Mouse (Mus musculus): ENCODE results near the gene Plekha1. TPM values are rescaled to one million over a fixed set of nuclear protein-coding genes. Genes with fewer than 3 reads are reported as not detected.

The Plekha1 gene
- polyA plus RNA-seq, 1 experiment from 2014 or later, result 56.2 TPM

GRCm38 (mm10) chr7:130834958-130835861 is 30.3 kb upstream of the Plekha1 start:
- Histone ChIP-seq H3K9me3 (replicated peaks) (no peaks in the 10 kb centered on the region), H3K27me3 (replicated peaks) (peaks cover 2% of the 10 kb centered on the region; the same call in 1 of the 2 replicates), H3K36me3 (no peaks in the 10 kb centered on the region), H3K27ac (ENCODE audit: poor library complexity, severe bottlenecking) (0 out of 2 replicates have a peak overlapping the region, but pooled peaks have one; percentile 4), H3K4me3 (no peak overlapping the region), H3K9ac (no peak overlapping the region), H3K4me1 (replicated peaks) (peaks cover 32% of the 10 kb centered on the region), H3K4me2 (peak overlapping the region; percentile 25)
- ATAC-seq (ENCODE audit: insufficient number of reproducible peaks, low FRiP score), result no peak
- 33% methylated on average over 18 of the region's 18 CpGs for WGBS

GRCm38 (mm10) chr7:130836066-130836465 is 29.5 kb upstream of the Plekha1 start:
- WGBS, result 87% methylated on average over 9 of the region's 9 CpGs
- no peaks in the 10 kb centered on the region for H3K27me3 ChIP-seq (replicated peaks)
- no peak overlapping the region for H3K4me2 ChIP-seq
- no peaks in the 10 kb centered on the region for H3K9me3 ChIP-seq (replicated peaks)
- no peak overlapping the region for H3K4me3 ChIP-seq
- H3K36me3 ChIP-seq, result no peaks in the 10 kb centered on the region
- H3K27ac ChIP-seq (ENCODE audit: poor library complexity, severe bottlenecking), result no peak overlapping the region
- no peak overlapping the region for H3K9ac ChIP-seq
- no peak for ATAC-seq (ENCODE audit: insufficient number of reproducible peaks, low FRiP score)
- H3K4me1 ChIP-seq (replicated peaks), result peaks cover 32% of the 10 kb centered on the region

- no peaks in the 10 kb centered on the region for H3K9me3 ChIP-seq (replicated peaks)
- H3K4me3 ChIP-seq, result no peak overlapping the region
- no peak overlapping the region for H3K27ac ChIP-seq (ENCODE audit: poor library complexity, severe bottlenecking)
- H3K4me1 ChIP-seq (replicated peaks), result peaks cover 32% of the 10 kb centered on the region
- H3K36me3 ChIP-seq, result no peaks in the 10 kb centered on the region
- no peaks in the 10 kb centered on the region for H3K27me3 ChIP-seq (replicated peaks)
- ATAC-seq (ENCODE audit: insufficient number of reproducible peaks, low FRiP score), result no peak
- H3K9ac ChIP-seq, result no peak overlapping the region
- WGBS, result 36% methylated on average over 12 of the region's 12 CpGs
- H3K4me2 ChIP-seq, result no peak overlapping the region
These were observed 27.5 kb upstream of the Plekha1 start for GRCm38 (mm10) chr7:130837941-130838657.

GRCm38 (mm10) chr7:130838658-130839025 is 26.9 kb upstream of the Plekha1 start:
- WGBS, result 75% methylated on average over 3 of the region's 3 CpGs

GRCm38 (mm10) chr7:130839380-130840100 is 26.0 kb upstream of the Plekha1 start:
- Histone ChIP-seq H3K27me3 (replicated peaks) (no peaks in the 10 kb centered on the region), H3K4me3 (no peak overlapping the region), H3K27ac (ENCODE audit: poor library complexity, severe bottlenecking) (no peak overlapping the region), H3K9me3 (replicated peaks) (no peaks in the 10 kb centered on the region), H3K4me2 (no peak overlapping the region), H3K9ac (no peak overlapping the region), H3K36me3 (no peaks in the 10 kb centered on the region), H3K4me1 (replicated peaks) (peaks cover 29% of the 10 kb centered on the region)
- WGBS, result 89% methylated on average over 12 of the region's 12 CpGs
- no peak for ATAC-seq (ENCODE audit: insufficient number of reproducible peaks, low FRiP score)

More at GRCm38 (mm10) chr7:130838658-130839025, 26.9 kb upstream of the Plekha1 start:
- Histone ChIP-seq H3K4me3 (no peak overlapping the region), H3K9me3 (replicated peaks) (no peaks in the 10 kb centered on the region), H3K4me1 (replicated peaks) (peaks cover 32% of the 10 kb centered on the region), H3K27me3 (replicated peaks) (no peaks in the 10 kb centered on the region), H3K36me3 (no peaks in the 10 kb centered on the region), H3K9ac (no peak overlapping the region), H3K27ac (ENCODE audit: poor library complexity, severe bottlenecking) (no peak overlapping the region), H3K4me2 (no peak overlapping the region)
- ATAC-seq (ENCODE audit: insufficient number of reproducible peaks, low FRiP score), result no peak

- no peaks in the 10 kb centered on the region for H3K27me3 ChIP-seq (replicated peaks)
- H3K27ac ChIP-seq (ENCODE audit: poor library complexity, severe bottlenecking), result no peak overlapping the region
- H3K9me3 ChIP-seq (replicated peaks), result no peaks in the 10 kb centered on the region
- H3K4me3 ChIP-seq, result no peak overlapping the region
- WGBS, result 82% methylated on average over 17 of the region's 17 CpGs
- no peak overlapping the region for H3K4me2 ChIP-seq
- no peak for ATAC-seq (ENCODE audit: insufficient number of reproducible peaks, low FRiP score)
- H3K36me3 ChIP-seq, result no peaks in the 10 kb centered on the region
- peaks cover 9% of the 10 kb centered on the region; the same call in 1 of the 2 replicates for H3K4me1 ChIP-seq (replicated peaks)
- H3K9ac ChIP-seq, result no peak overlapping the region
These were observed 18.3 kb upstream of the Plekha1 start for GRCm38 (mm10) chr7:130847164-130847718.

GRCm38 (mm10) chr7:130854684-130855292 is 10.8 kb upstream of the Plekha1 start:
- H3K27ac ChIP-seq (ENCODE audit: poor library complexity, severe bottlenecking), result no peak overlapping the region
- no peak for ATAC-seq (ENCODE audit: insufficient number of reproducible peaks, low FRiP score)
- 77% methylated on average over 4 of the region's 4 CpGs for WGBS
- no peak overlapping the region for H3K9ac ChIP-seq
- no peaks in the 10 kb centered on the region for H3K27me3 ChIP-seq (replicated peaks)
- H3K9me3 ChIP-seq (replicated peaks), result no peaks in the 10 kb centered on the region
- H3K36me3 ChIP-seq, result no peaks in the 10 kb centered on the region
- 0 out of 2 replicates have a peak, but pooled peaks cover 7% of the 10 kb centered on the region for H3K4me1 ChIP-seq (replicated peaks)
- no peak overlapping the region for H3K4me3 ChIP-seq
- no peak overlapping the region for H3K4me2 ChIP-seq

- H3K27ac ChIP-seq (ENCODE audit: poor library complexity, severe bottlenecking), result no peak overlapping the region
- WGBS, result 36% methylated on average over 3 of the region's 3 CpGs
- 0 out of 2 replicates have a peak, but pooled peaks cover 7% of the 10 kb centered on the region for H3K4me1 ChIP-seq (replicated peaks)
- H3K4me3 ChIP-seq, result no peak overlapping the region
- H3K4me2 ChIP-seq, result no peak overlapping the region
- H3K9ac ChIP-seq, result no peak overlapping the region
- no peak for ATAC-seq (ENCODE audit: insufficient number of reproducible peaks, low FRiP score)
- no peaks in the 10 kb centered on the region for H3K9me3 ChIP-seq (replicated peaks)
- no peaks in the 10 kb centered on the region for H3K36me3 ChIP-seq
- H3K27me3 ChIP-seq (replicated peaks), result no peaks in the 10 kb centered on the region
These were observed 9.9 kb upstream of the Plekha1 start for GRCm38 (mm10) chr7:130855681-130856080.

GRCm38 (mm10) chr7:130857973-130858372 is 7.6 kb upstream of the Plekha1 start:
- Histone ChIP-seq H3K36me3 (no peaks in the 10 kb centered on the region), H3K9ac (no peak overlapping the region), H3K9me3 (replicated peaks) (no peaks in the 10 kb centered on the region), H3K4me3 (no peak overlapping the region), H3K27ac (ENCODE audit: poor library complexity, severe bottlenecking) (no peak overlapping the region), H3K4me1 (replicated peaks) (peaks cover 4% of the 10 kb centered on the region; the same call in 1 of the 2 replicates), H3K27me3 (replicated peaks) (0 out of 2 replicates have a peak, but pooled peaks cover 7% of the 10 kb centered on the region), H3K4me2 (no peak overlapping the region)
- no peak for ATAC-seq (ENCODE audit: insufficient number of reproducible peaks, low FRiP score)
- 71% methylated on average over 6 of the region's 6 CpGs for WGBS

GRCm38 (mm10) chr7:130859926-130860325 is 5.6 kb upstream of the Plekha1 start:
- ATAC-seq (ENCODE audit: insufficient number of reproducible peaks, low FRiP score), result no peak
- Histone ChIP-seq H3K4me3 (no peak overlapping the region), H3K4me2 (no peak overlapping the region), H3K9me3 (replicated peaks) (no peaks in the 10 kb centered on the region), H3K36me3 (no peaks in the 10 kb centered on the region), H3K27ac (ENCODE audit: poor library complexity, severe bottlenecking) (no peak overlapping the region), H3K4me1 (replicated peaks) (peaks cover 4% of the 10 kb centered on the region), H3K27me3 (replicated peaks) (0 out of 2 replicates have a peak, but pooled peaks cover 7% of the 10 kb centered on the region), H3K9ac (no peak overlapping the region)
- 42% methylated on average over 5 of the region's 5 CpGs for WGBS
